Comparison of ENCODE assay signal across 26 mouse cellular contexts in genomic region chr3:33081793-33082192, GRCm38 (mm10).
"Had no signal": no experiment of that assay in that cellular context is flagged by ENCODE, and none has a peak within 500 bp of the region (broad histone marks: within the 10 kb centered on the region; RNA-seq: fewer than 3 reads in every experiment).

No protein-coding gene starts in this region.

- H3K4me1 ChIP-seq: hindbrain, embryonic 13.5 days; hindbrain, embryonic 15.5 days; limb, embryonic 13.5 days; limb, embryonic 15.5 days; liver, embryonic 12.5 days had no signal

- H3K4me2 ChIP-seq: hindbrain, embryonic 13.5 days; hindbrain, embryonic 15.5 days; kidney, embryonic 15.5 days; limb, embryonic 13.5 days; limb, embryonic 15.5 days; liver, embryonic 12.5 days had no signal

- H3K9me3 ChIP-seq: heart, embryonic 13.5 days; heart, embryonic 15.5 days; hindbrain, embryonic 13.5 days; hindbrain, embryonic 15.5 days; kidney, embryonic 15.5 days; limb, embryonic 13.5 days; limb, embryonic 15.5 days; liver, embryonic 12.5 days had no signal

- H3K27ac ChIP-seq: gastrocnemius, adult 2 months; heart, embryonic 13.5 days; heart, embryonic 15.5 days; hindbrain, embryonic 13.5 days; hindbrain, embryonic 15.5 days; hindbrain, postnatal 0 days; kidney, embryonic 15.5 days; kidney, postnatal 0 days; limb, embryonic 13.5 days; limb, embryonic 15.5 days; liver, embryonic 12.5 days; liver, embryonic 14.5 days had no signal

- H3K4me3 ChIP-seq: gastrocnemius, adult 2 months; heart, embryonic 15.5 days; hindbrain, embryonic 13.5 days; hindbrain, embryonic 15.5 days; kidney, embryonic 15.5 days; limb, embryonic 13.5 days; limb, embryonic 15.5 days; liver, embryonic 12.5 days had no signal

- H3K27me3 ChIP-seq: heart, embryonic 13.5 days; heart, embryonic 15.5 days; hindbrain, embryonic 13.5 days; hindbrain, embryonic 15.5 days; kidney, embryonic 15.5 days; limb, embryonic 13.5 days; limb, embryonic 15.5 days; liver, embryonic 12.5 days had no signal

- DNase-seq: gastrocnemius, adult 2 months; gastrocnemius, postnatal 10 days; gastrocnemius, postnatal 36 days; heart, adult 18-20 months; heart, postnatal 14 days; heart, postnatal 36 days; kidney, adult 11 months; kidney, adult 2 months; kidney, adult 9 months; kidney, postnatal 14 days; kidney, postnatal 36 days; layer of hippocampus, adult 9-11 months; layer of hippocampus, postnatal 36 days; left cerebral cortex, postnatal 4 days had no signal

- ATAC-seq: hindbrain, postnatal 0 days; intestine, embryonic 16.5 days; liver, embryonic 12.5 days had no signal

- H3K9ac ChIP-seq: heart, embryonic 13.5 days; heart, embryonic 15.5 days; hindbrain, embryonic 13.5 days; hindbrain, embryonic 15.5 days; kidney, embryonic 15.5 days; limb, embryonic 13.5 days; limb, embryonic 15.5 days; liver, embryonic 12.5 days; liver, embryonic 14.5 days had no signal

- H3K36me3 ChIP-seq: heart, embryonic 13.5 days; heart, embryonic 15.5 days; hindbrain, embryonic 13.5 days; hindbrain, embryonic 15.5 days; kidney, embryonic 15.5 days; limb, embryonic 13.5 days; limb, embryonic 15.5 days; liver, embryonic 12.5 days had no signal
